Mouse (Mus musculus) heart, adult 2 months (tissue): ENCODE measurements around the gene Sept5.

ENCODE experiments used
- CTCF ChIP-seq: fragments of 200-600 bp; IDR thresholded peaks from 2 replicates; pipeline ENCODE4 v1.8.1; 2022; ENCODE audit warnings: antibody characterized with exemption, mild to moderate bottlenecking, moderate library complexity
- EP300 ChIP-seq: fragments of 200-500 bp; IDR thresholded peaks from 2 replicates; pipeline ENCODE4 v1.6.1; 2011; ENCODE audit warnings: low read depth, low read length, control low read depth; ENCODE audit not compliant: insufficient read depth
- POLR2A ChIP-seq: fragments of 200-500 bp; IDR thresholded peaks from 2 replicates; pipeline ENCODE4 v1.6.1; 2011; ENCODE audit warnings: mild to moderate bottlenecking, low read depth, low read length, control low read depth; ENCODE audit not compliant: insufficient read depth

DNA sequence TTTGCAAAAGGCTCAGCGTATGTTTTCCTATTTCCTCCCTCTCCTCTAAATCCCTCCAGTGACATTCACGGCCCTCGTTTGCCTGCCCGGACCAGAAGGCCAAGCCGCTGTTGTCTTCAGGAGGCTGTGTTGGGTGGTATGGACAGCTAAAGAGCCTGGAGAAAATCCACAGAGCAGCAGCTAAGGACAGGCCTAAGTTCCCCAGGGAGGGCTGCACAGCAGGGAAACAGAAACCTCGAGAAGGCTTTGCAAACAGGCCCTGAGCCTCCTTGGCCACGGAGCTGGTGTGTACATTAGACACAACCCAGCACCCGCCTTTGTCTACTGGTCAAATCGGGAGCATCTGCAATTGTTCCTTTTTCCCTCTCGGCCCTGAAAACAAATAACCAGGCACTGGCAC, 44.1 kb downstream of the Sept5 start:
- TF ChIP-seq POLR2A, result no peak
- no peak for TF ChIP-seq CTCF
- no peak for TF ChIP-seq EP300
